Mouse (Mus musculus) MEL (cell line): ENCODE data around the gene Gabarapl2. TPM values are rescaled to one million over a fixed set of nuclear protein-coding genes. Genes with fewer than 3 reads are reported as not detected.

Experiments used
- DNase-seq: peaks from one replicate; pipeline ENCODE4 v3.0.0; 2011; ENCODE audit warnings: low read depth, low spot score
- H3K27ac ChIP-seq: 2 replicates; pipeline ENCODE4 v1.5.1; 2012; ENCODE audit warnings: low read depth, mild to moderate bottlenecking, control low read depth, low read length, moderate library complexity; ENCODE audit not compliant: control insufficient read depth
- H3K27me3 ChIP-seq, 2 experiments: fragments of 150-350 bp in 1 of 2; sonication (generic) in 1 of 2; 2 replicates each; pipeline ENCODE4 v1.6.1; 2012; ENCODE audit warnings: low read length in 2 of 2, mild to moderate bottlenecking in 2 of 2, improper control_type of control experiment in 1 of 2, moderate library complexity in 1 of 2; ENCODE audit not compliant: insufficient read depth in 2 of 2, control insufficient read depth in 1 of 2
- H3K36me3 ChIP-seq, 2 experiments: 2 replicates each; pipeline ENCODE4 v1.6.1; 2012 to 2014; ENCODE audit warnings: low read length in 2 of 2, improper control_type of control experiment in 1 of 2, inconsistent platforms in 1 of 2, mild to moderate bottlenecking in 1 of 2; ENCODE audit not compliant: insufficient read depth in 2 of 2, control insufficient read depth in 1 of 2
- H3K4me1 ChIP-seq, 2 experiments: fragments of 150-350 bp in 1 of 2; sonication (generic) in 1 of 2; 2 replicates each; pipeline ENCODE4 v1.6.1; 2012; ENCODE audit warnings: low read length in 2 of 2, improper control_type of control experiment in 1 of 2, mild to moderate bottlenecking in 1 of 2; ENCODE audit not compliant: insufficient read depth in 2 of 2, control insufficient read depth in 1 of 2
- H3K4me3 ChIP-seq, 2 experiments: fragments of 150-350 bp in 1 of 2; sonication (generic) in 1 of 2; 2 replicates each; pipeline ENCODE4 v1.5.1; 2012; ENCODE audit warnings: low read depth in 2 of 2, low read length in 2 of 2, mild to moderate bottlenecking in 2 of 2, moderate library complexity in 2 of 2, control low read depth in 1 of 2, improper control_type of control experiment in 1 of 2; ENCODE audit not compliant: control insufficient read depth in 1 of 2, insufficient read depth in 1 of 2
- H3K79me2 ChIP-seq: 2 replicates; pipeline ENCODE4 v1.6.1; 2012; ENCODE audit warnings: mild to moderate bottlenecking, low read length, moderate library complexity; ENCODE audit not compliant: control insufficient read depth, poor library complexity, insufficient read depth
- H3K9ac ChIP-seq: 2 replicates; pipeline ENCODE4 v1.6.1; 2012; ENCODE audit warnings: low read depth, mild to moderate bottlenecking, control low read depth, low read length, moderate library complexity; ENCODE audit not compliant: control insufficient read depth, poor library complexity, severe bottlenecking
- H3K9me3 ChIP-seq: fragments of 150-350 bp; sonication (generic); replicated peaks from 2 replicates; pipeline ENCODE4 v1.6.1; 2012; ENCODE audit warnings: mild to moderate bottlenecking, low read length, improper control_type of control experiment, moderate library complexity; ENCODE audit not compliant: insufficient read depth
- BHLHE40 ChIP-seq: IDR thresholded peaks from 2 replicates; pipeline ENCODE4 v1.6.1; 2012; ENCODE audit warnings: low read depth, mild to moderate bottlenecking, inconsistent platforms, low read length, improper control_type of control experiment, borderline replicate concordance
- CTCF ChIP-seq, 3 experiments: IDR thresholded peaks in 2 of 3; conservative IDR thresholded peaks in 1 of 3; 2 replicates each; pipeline ENCODE4 v1.5.1; 2011 to 2012; ENCODE audit warnings: low read length in 3 of 3, low read depth in 2 of 3, mild to moderate bottlenecking in 2 of 3, improper control_type of control experiment in 1 of 3, inconsistent platforms in 1 of 3, mixed read lengths in 1 of 3, moderate library complexity in 1 of 3; ENCODE audit not compliant: control insufficient read depth in 1 of 3, insufficient read depth in 1 of 3, poor library complexity in 1 of 3, severe bottlenecking in 1 of 3
- E2F4 ChIP-seq: IDR thresholded peaks from 2 replicates; pipeline ENCODE4 v1.6.1; 2011; ENCODE audit warnings: low read depth, low read length, improper control_type of control experiment, borderline replicate concordance
- ELF1 ChIP-seq: IDR thresholded peaks from 2 replicates; pipeline ENCODE4 v1.6.1; 2014; ENCODE audit warnings: low read depth, mild to moderate bottlenecking, inconsistent platforms, low read length, improper control_type of control experiment, moderate library complexity
- EP300 ChIP-seq, 2 experiments: IDR thresholded peaks; 2 replicates each; pipeline ENCODE4 v1.6.1; 2011; ENCODE audit warnings: improper control_type of control experiment in 2 of 2, low read length in 2 of 2, low read depth in 1 of 2, mild to moderate bottlenecking in 1 of 2
- ETS1 ChIP-seq: IDR thresholded peaks from 2 replicates; pipeline ENCODE4 v1.6.1; 2012; ENCODE audit warnings: low read depth, mild to moderate bottlenecking, inconsistent platforms, low read length, improper control_type of control experiment, moderate library complexity
- GABPA ChIP-seq: IDR thresholded peaks from 2 replicates; pipeline ENCODE4 v1.6.1; 2012; ENCODE audit warnings: low read depth, mild to moderate bottlenecking, inconsistent platforms, low read length, improper control_type of control experiment, moderate library complexity
- GATA1 ChIP-seq: IDR thresholded peaks from 2 replicates; pipeline ENCODE4 v1.6.1; 2011; ENCODE audit warnings: low read depth, low read length, improper control_type of control experiment
- MAX ChIP-seq: IDR thresholded peaks from 2 replicates; pipeline ENCODE4 v1.6.1; 2011; ENCODE audit warnings: low read length, improper control_type of control experiment
- MAZ ChIP-seq: IDR thresholded peaks from 2 replicates; pipeline ENCODE4 v1.6.1; 2012; ENCODE audit warnings: low read depth, mild to moderate bottlenecking, inconsistent platforms, low read length, improper control_type of control experiment
- MYB ChIP-seq: IDR thresholded peaks from 2 replicates; pipeline ENCODE4 v1.6.1; 2011; ENCODE audit warnings: mild to moderate bottlenecking, low read depth, low read length, improper control_type of control experiment
- MYC ChIP-seq: IDR thresholded peaks from 2 replicates; pipeline ENCODE4 v1.6.1; 2011; ENCODE audit warnings: low read depth, mild to moderate bottlenecking, low read length, improper control_type of control experiment, moderate library complexity
- NELFE ChIP-seq: IDR thresholded peaks from 2 replicates; pipeline ENCODE4 v1.6.1; 2011; ENCODE audit warnings: low read depth, low read length, improper control_type of control experiment
- NRF1 ChIP-seq: IDR thresholded peaks from 2 replicates; pipeline ENCODE4 v1.6.1; 2014; ENCODE audit warnings: low read depth, mild to moderate bottlenecking, inconsistent platforms, low read length, improper control_type of control experiment, moderate library complexity; ENCODE audit not compliant: poor library complexity, insufficient read depth, severe bottlenecking
- POLR2A ChIP-seq, 2 experiments: IDR thresholded peaks; 2 replicates each; pipeline ENCODE4 v1.6.1; 2011 to 2012; ENCODE audit warnings: low read length in 2 of 2, mild to moderate bottlenecking in 2 of 2, control low read depth in 1 of 2, improper control_type of control experiment in 1 of 2, low read depth in 1 of 2, moderate library complexity in 1 of 2; ENCODE audit not compliant: control insufficient read depth in 1 of 2, insufficient read depth in 1 of 2, poor library complexity in 1 of 2
- POLR2AphosphoS5 ChIP-seq: IDR thresholded peaks from 2 replicates; pipeline ENCODE4 v1.6.1; 2012; ENCODE audit warnings: low read depth, borderline replicate concordance, mild to moderate bottlenecking, inconsistent platforms, low read length, moderate library complexity, mixed read lengths
- SMC3 ChIP-seq: IDR thresholded peaks from 2 replicates; pipeline ENCODE4 v1.6.1; 2011; ENCODE audit warnings: low read depth, low read length, improper control_type of control experiment
- TAL1 ChIP-seq: IDR thresholded peaks from 2 replicates; pipeline ENCODE4 v1.6.1; 2012; ENCODE audit warnings: mild to moderate bottlenecking, inconsistent platforms, low read length, moderate library complexity, mixed read lengths
- TCF12 ChIP-seq: IDR thresholded peaks from 2 replicates; pipeline ENCODE4 v1.6.1; 2014; ENCODE audit warnings: low read depth, mild to moderate bottlenecking, inconsistent platforms, low read length, improper control_type of control experiment, moderate library complexity
- UBTF ChIP-seq: IDR thresholded peaks from 2 replicates; pipeline ENCODE4 v1.6.1; 2012; ENCODE audit warnings: low read depth, mild to moderate bottlenecking, inconsistent platforms, low read length, improper control_type of control experiment, moderate library complexity, borderline replicate concordance; ENCODE audit not compliant: insufficient read depth
- USF1 ChIP-seq: IDR thresholded peaks from 2 replicates; pipeline ENCODE4 v1.6.1; 2014; ENCODE audit warnings: low read depth, mild to moderate bottlenecking, inconsistent platforms, low read length, improper control_type of control experiment, moderate library complexity
- USF2 ChIP-seq, 2 experiments: IDR thresholded peaks; 2 replicates each; pipeline ENCODE4 v1.6.1; 2011 to 2012; ENCODE audit warnings: improper control_type of control experiment in 2 of 2, low read length in 2 of 2, borderline replicate concordance in 1 of 2, inconsistent platforms in 1 of 2, low read depth in 1 of 2, mild to moderate bottlenecking in 1 of 2; ENCODE audit not compliant: insufficient read depth in 1 of 2
- ZC3H11A ChIP-seq: IDR thresholded peaks from 2 replicates; pipeline ENCODE4 v1.6.1; 2012; ENCODE audit warnings: low read depth, mild to moderate bottlenecking, inconsistent platforms, low read length, improper control_type of control experiment
- ZKSCAN1 ChIP-seq: IDR thresholded peaks from 2 replicates; pipeline ENCODE4 v1.6.1; 2012; ENCODE audit warnings: low read depth, mild to moderate bottlenecking, inconsistent platforms, low read length, improper control_type of control experiment, moderate library complexity
- ZMIZ1 ChIP-seq: IDR thresholded peaks from 2 replicates; pipeline ENCODE4 v1.6.1; 2012; ENCODE audit warnings: low read depth, mild to moderate bottlenecking, inconsistent platforms, low read length, improper control_type of control experiment, moderate library complexity
- polyA plus RNA-seq, 2 experiments: library from polyadenylated mRNA; stranded (reverse) in 1 of 2; unstranded in 1 of 2; fragments of >175 nt in 1 of 2; fragments of >200 nt in 1 of 2; gene quantifications; 2 replicates each; pipeline versions ENCODE4 v1.2.1 to v1.2.4; 2012; ENCODE audit warnings: low replicate concordance in 2 of 2, low read depth in 1 of 2; ENCODE audit not compliant: insufficient read length in 2 of 2, insufficient read depth in 1 of 2, missing spikeins in 1 of 2
- total RNA-seq: library from RNA; depleted of rRNA; stranded (reverse); fragments of 300-350 nt; gene quantifications from 2 replicates; pipeline ENCODE4 v1.2.3, GENCODE M21; 2012

Gene Gabarapl2
- total and polyA plus RNA-seq, 3 experiments: 18.4 to 22.5 TPM; not detected in 1

DNA sequence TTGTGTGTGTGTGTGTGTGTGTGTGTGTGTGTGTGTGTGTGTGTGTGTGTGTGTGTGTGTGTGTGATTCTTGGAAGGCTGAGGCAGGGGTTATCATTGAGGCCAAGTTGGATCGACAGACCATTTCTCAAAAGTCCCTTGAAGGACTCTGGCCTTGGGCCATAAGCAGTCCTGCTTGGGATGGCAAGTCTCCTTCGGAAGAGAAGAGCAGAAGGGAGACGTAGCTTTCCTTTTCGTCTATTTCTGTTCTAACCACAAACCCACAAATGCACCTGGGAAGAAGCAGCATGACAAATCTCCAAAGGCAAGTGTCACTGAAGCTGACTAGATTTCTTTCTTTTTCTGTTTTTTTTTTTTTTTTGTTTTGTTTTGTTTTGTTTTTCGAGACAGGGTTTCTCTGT, 15.4 kb downstream of the Gabarapl2 start:
- H3K27me3 ChIP-seq: no peaks in the 10 kb centered on the region
- peaks cover 0 to 4% of the 10 kb centered on the region in 2 experiments; a peak in 3 of 4 replicates for H3K36me3 ChIP-seq
- H3K9me3 ChIP-seq: no peaks in the 10 kb centered on the region

DNA sequence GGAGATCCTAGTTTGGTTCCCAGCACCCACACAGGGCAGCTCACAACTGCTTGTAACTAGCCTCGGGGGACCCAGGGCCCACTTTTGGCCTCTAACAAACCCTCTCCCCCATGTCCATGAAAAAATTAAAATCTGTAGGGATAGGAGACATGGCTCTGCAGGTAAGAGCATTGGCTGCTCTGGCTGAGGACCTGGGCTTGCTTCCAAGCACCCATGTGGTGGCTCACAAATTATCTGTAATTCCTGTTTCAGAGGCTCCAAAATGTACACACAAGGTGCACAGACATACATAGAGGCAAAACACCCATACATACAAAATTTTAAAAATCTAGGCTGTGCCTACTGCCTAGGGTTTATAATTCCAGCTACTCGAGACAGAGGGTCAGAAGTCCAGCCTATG, 16.7 kb downstream of the Gabarapl2 start:
- Histone ChIP-seq H3K79me2 (no peaks in the 10 kb centered on the region), H3K9me3 (no peaks in the 10 kb centered on the region), H3K4me1 (no peaks in the 10 kb centered on the region), H3K36me3 (peaks cover 0 to 4% of the 10 kb centered on the region in 2 experiments; a peak in 3 of 4 replicates), H3K4me3 (no peak overlapping the region), H3K27me3 (no peaks in the 10 kb centered on the region), H3K9ac (no peak overlapping the region), H3K27ac (no peak overlapping the region)
- TF ChIP-seq TCF12 (no peak), GATA1 (no peak), E2F4 (no peak), USF1 (no peak), UBTF (no peak), ELF1 (no peak), MYB (no peak), POLR2A (IDR thresholded peaks at IDR 0.05; ENCODE audit: control insufficient read depth in 1 of 2, insufficient read depth in 1 of 2, low read depth in 1 of 2, low read length in 2 of 2, poor library complexity in 1 of 2) (no peak), NRF1 (no peak), USF2 (IDR thresholded peaks at IDR 0.05; ENCODE audit: borderline replicate concordance in 1 of 2, insufficient read depth in 1 of 2, low read depth in 1 of 2, low read length in 2 of 2) (no peak), MYC (no peak), MAZ (no peak), ZMIZ1 (no peak), CTCF (IDR thresholded peaks at IDR 0.05 in 2 of 3, conservative IDR thresholded peaks at IDR 0.05 in 1 of 3; ENCODE audit: control insufficient read depth in 1 of 3, insufficient read depth in 1 of 3, low read depth in 2 of 3, low read length in 3 of 3, poor library complexity in 1 of 3, severe bottlenecking in 1 of 3) (no peak), NELFE (no peak), GABPA (no peak)
- no peak for DNase-seq

More for the DNA sequence above, 15.4 kb downstream of the Gabarapl2 start:
- Histone ChIP-seq H3K9ac (no peak overlapping the region), H3K4me1 (no peaks in the 10 kb centered on the region), H3K79me2 (no peaks in the 10 kb centered on the region), H3K4me3 (no peak overlapping the region), H3K27ac (no peak overlapping the region)
- TF ChIP-seq EP300 (IDR thresholded peaks at IDR 0.05; ENCODE audit: low read depth in 1 of 2, low read length in 2 of 2) (no peak), ETS1 (no peak), GATA1 (no peak), ZMIZ1 (no peak), SMC3 (no peak), UBTF (no peak), BHLHE40 (no peak), POLR2AphosphoS5 (no peak), ZKSCAN1 (no peak), MAX (no peak), TAL1 (no peak), ZC3H11A (no peak), GABPA (no peak)
- no peak for DNase-seq
